Mouse (Mus musculus): ENCODE measurements around the gene Itga5. TPM values are rescaled to one million over a fixed set of nuclear protein-coding genes. Genes with fewer than 3 reads are reported as not detected.
A peak's percentile ranks its signal among the peaks of the same experiment; 100 is the strongest.

The Itga5 gene
- polyA plus RNA-seq, 1 experiment from 2014 or later: 12.9 TPM

- Histone ChIP-seq H3K4me1 (replicated peaks) (peaks cover 10% of the 10 kb centered on the region), H3K9me3 (replicated peaks) (no peaks in the 10 kb centered on the region), H3K27ac (no peak overlapping the region), H3K4me3 (replicated peaks) (no peak overlapping the region), H3K4me2 (no peak overlapping the region), H3K36me3 (no peaks in the 10 kb centered on the region), H3K9ac (no peak overlapping the region), H3K27me3 (no peaks in the 10 kb centered on the region)
- DNase-seq (no peak), ATAC-seq (ENCODE audit: low read depth) (no peak)
- WGBS (ENCODE audit: insufficient replicate concordance): 67% methylated on average over 8 of the region's 8 CpGs
These were observed 10.3 kb upstream of the Itga5 start for GRCm38 (mm10) chr15:103376837-103377269.

- Histone ChIP-seq H3K4me2 (no peak overlapping the region), H3K4me1 (replicated peaks) (peaks cover 15% of the 10 kb centered on the region), H3K9ac (no peak overlapping the region), H3K27me3 (no peaks in the 10 kb centered on the region), H3K9me3 (replicated peaks) (no peaks in the 10 kb centered on the region), H3K36me3 (no peaks in the 10 kb centered on the region), H3K27ac (no peak overlapping the region), H3K4me3 (replicated peaks) (no peak overlapping the region)
- DNase-seq: no peak
- no peak for ATAC-seq (ENCODE audit: low read depth)
- WGBS (ENCODE audit: insufficient replicate concordance): 59% methylated on average over 4 of the region's 4 CpGs
These were observed 8.7 kb upstream of the Itga5 start for GRCm38 (mm10) chr15:103375112-103375800.

GRCm38 (mm10) chr15:103372461-103372860 lies 5.9 kb upstream of the Itga5 start:
- no peak overlapping the region for H3K4me2 ChIP-seq
- H3K4me1 ChIP-seq (replicated peaks): peaks cover 10% of the 10 kb centered on the region; the same call in 1 of the 2 replicates
- no peak overlapping the region for H3K4me3 ChIP-seq (replicated peaks)
- no peaks in the 10 kb centered on the region for H3K9me3 ChIP-seq (replicated peaks)
- no peaks in the 10 kb centered on the region for H3K36me3 ChIP-seq
- H3K27me3 ChIP-seq: 0 out of 2 replicates have a peak, but pooled peaks cover 5% of the 10 kb centered on the region
- ATAC-seq (ENCODE audit: low read depth) (no peak), DNase-seq (no peak)
- no peak overlapping the region for H3K9ac ChIP-seq
- no peak overlapping the region for H3K27ac ChIP-seq

- H3K9ac ChIP-seq: no peak overlapping the region
- H3K4me2 ChIP-seq: no peak overlapping the region
- H3K4me3 ChIP-seq (replicated peaks): no peak overlapping the region
- no peaks in the 10 kb centered on the region for H3K36me3 ChIP-seq
- 75% methylated on average over 1 of the region's 1 CpGs for WGBS (ENCODE audit: insufficient replicate concordance)
- no peak overlapping the region for H3K27ac ChIP-seq
- no peaks in the 10 kb centered on the region for H3K9me3 ChIP-seq (replicated peaks)
- ATAC-seq (ENCODE audit: low read depth) (no peak), DNase-seq (no peak)
- peaks cover 11% of the 10 kb centered on the region; the same call in 1 of the 2 replicates for H3K27me3 ChIP-seq
- H3K4me1 ChIP-seq (replicated peaks): peaks cover 17% of the 10 kb centered on the region
These were observed 5.2 kb upstream of the Itga5 start for GRCm38 (mm10) chr15:103371741-103372140.

- 18% methylated on average over 2 of the region's 2 CpGs for WGBS (ENCODE audit: insufficient replicate concordance)
- Histone ChIP-seq H3K4me2 (no peak overlapping the region), H3K9ac (no peak overlapping the region), H3K27ac (no peak overlapping the region), H3K4me3 (replicated peaks) (no peak overlapping the region), H3K9me3 (replicated peaks) (no peaks in the 10 kb centered on the region), H3K27me3 (peaks cover 17% of the 10 kb centered on the region; the same call in 1 of the 2 replicates), H3K4me1 (replicated peaks) (peaks cover 20% of the 10 kb centered on the region), H3K36me3 (no peaks in the 10 kb centered on the region)
- DNase-seq (no peak), ATAC-seq (ENCODE audit: low read depth) (no peak)
These were observed 4.6 kb upstream of the Itga5 start for GRCm38 (mm10) chr15:103371208-103371607.

GRCm38 (mm10) chr15:103370462-103370861 lies 3.9 kb upstream of the Itga5 start:
- ATAC-seq (ENCODE audit: low read depth) (no peak), DNase-seq (no peak)
- no peak overlapping the region for H3K4me3 ChIP-seq (replicated peaks)
- H3K4me1 ChIP-seq (replicated peaks): peaks cover 28% of the 10 kb centered on the region
- peaks cover 20% of the 10 kb centered on the region; the same call in 1 of the 2 replicates for H3K27me3 ChIP-seq
- no peaks in the 10 kb centered on the region for H3K36me3 ChIP-seq
- 9% methylated on average over 4 of the region's 4 CpGs for WGBS (ENCODE audit: insufficient replicate concordance)
- no peaks in the 10 kb centered on the region for H3K9me3 ChIP-seq (replicated peaks)
- no peak overlapping the region for H3K27ac ChIP-seq
- no peak overlapping the region for H3K9ac ChIP-seq
- no peak overlapping the region for H3K4me2 ChIP-seq

GRCm38 (mm10) chr15:103369123-103369522 lies 2.6 kb upstream of the Itga5 start:
- DNase-seq (no peak), ATAC-seq (ENCODE audit: low read depth) (no peak)
- Histone ChIP-seq H3K27me3 (peaks cover 20% of the 10 kb centered on the region; the same call in 1 of the 2 replicates), H3K27ac (no peak overlapping the region), H3K36me3 (no peaks in the 10 kb centered on the region), H3K4me1 (replicated peaks) (peaks cover 41% of the 10 kb centered on the region), H3K9me3 (replicated peaks) (no peaks in the 10 kb centered on the region), H3K4me2 (no peak overlapping the region), H3K4me3 (replicated peaks) (no peak overlapping the region), H3K9ac (no peak overlapping the region)
- WGBS (ENCODE audit: insufficient replicate concordance): 60% methylated on average over 1 of the region's 1 CpGs

DNA sequence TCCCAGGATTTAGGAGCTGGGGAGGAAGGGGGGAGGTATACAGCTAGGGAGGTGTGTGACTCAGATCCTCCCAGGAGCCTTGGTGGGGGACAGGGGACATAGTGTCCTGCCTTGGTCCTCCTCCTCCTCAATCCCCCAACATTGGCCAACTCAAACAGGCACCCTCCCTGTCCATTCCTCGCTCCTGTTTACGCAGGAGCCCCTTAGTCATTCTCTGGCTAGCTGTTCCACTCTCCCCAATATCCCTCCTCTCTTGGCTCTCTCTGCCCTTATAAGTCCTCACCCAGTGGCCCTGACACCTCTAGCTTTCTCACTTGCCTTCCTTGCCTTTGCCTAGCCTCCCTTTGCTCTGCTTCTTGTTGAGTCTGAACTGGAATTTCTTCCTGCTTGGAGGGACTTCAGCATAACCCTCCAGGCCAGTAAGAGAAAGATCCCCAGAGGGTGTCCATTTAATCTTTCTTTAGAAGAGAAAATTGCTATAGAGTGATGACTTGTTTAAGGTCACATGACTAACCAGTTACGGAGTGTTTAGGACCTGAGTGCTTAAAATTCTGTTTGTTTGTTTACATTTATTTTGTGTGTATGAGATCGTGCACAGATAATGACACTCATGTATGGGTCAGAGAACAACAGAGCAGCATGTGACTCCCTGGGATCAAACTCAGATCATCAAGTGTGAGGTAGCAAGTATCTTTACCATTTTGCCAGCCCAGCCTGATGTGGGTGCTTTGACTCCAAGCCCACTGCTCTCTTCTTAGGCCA lies 1.8 kb upstream of the Itga5 start:
- peaks cover 49% of the 10 kb centered on the region for H3K4me1 ChIP-seq (replicated peaks)
- no peak for DNase-seq
- no peak for ATAC-seq (ENCODE audit: low read depth)
- H3K27me3 ChIP-seq: peaks cover 20% of the 10 kb centered on the region; the same call in 1 of the 2 replicates
- H3K9me3 ChIP-seq (replicated peaks): no peaks in the 10 kb centered on the region
- no peak overlapping the region for H3K4me2 ChIP-seq
- no peaks in the 10 kb centered on the region for H3K36me3 ChIP-seq
- no peak overlapping the region for H3K27ac ChIP-seq
- WGBS (ENCODE audit: insufficient replicate concordance): 77% methylated on average over 4 of the region's 4 CpGs
- no peak overlapping the region for H3K4me3 ChIP-seq (replicated peaks)
- H3K9ac ChIP-seq: no peak overlapping the region

DNA sequence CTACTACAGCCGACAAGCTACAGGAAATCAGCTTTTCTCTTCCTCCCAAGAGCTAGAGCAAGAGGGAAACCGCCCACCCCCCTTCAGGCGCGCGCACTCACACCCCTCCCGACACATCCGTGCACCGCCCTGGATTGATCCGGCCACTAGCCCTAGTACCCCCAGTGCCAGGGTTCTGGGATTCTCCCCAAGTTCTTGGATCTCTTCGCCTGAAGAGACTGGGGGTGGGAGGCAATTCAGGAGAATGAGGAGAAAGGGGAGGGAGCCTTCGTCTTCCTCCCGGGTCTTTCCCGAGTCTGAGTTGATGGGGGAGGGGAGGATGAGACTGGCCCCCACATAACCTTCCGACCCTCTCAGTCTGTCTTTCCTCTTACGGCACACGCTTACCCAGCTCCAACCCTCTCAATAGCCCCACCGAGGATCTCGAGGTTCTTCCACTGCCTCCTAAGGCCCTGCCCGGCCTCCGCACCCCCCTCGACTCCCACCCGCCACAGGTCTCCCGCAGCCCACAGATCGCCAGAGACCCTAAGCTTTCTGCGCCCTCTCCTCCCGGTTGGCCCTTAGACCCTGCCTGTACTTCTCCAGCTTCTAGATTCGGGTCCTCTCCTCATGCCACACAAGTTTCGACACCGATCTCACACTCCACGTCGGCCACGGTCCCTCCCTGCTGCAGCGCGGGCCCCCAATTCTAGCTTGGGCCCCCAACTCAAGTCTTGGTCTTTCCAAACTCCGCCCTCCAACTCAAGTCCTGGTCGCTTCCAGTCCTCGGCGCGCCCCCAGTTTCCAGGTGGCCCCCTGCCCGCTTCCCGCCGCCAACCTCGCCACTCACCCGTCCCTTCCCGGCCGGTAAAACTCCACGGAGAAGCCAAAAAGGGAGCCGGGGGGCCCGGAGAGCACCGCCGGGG lies 840 bp downstream of the Itga5 start:
- peak overlapping the region; percentile 85 for H3K27ac ChIP-seq
- H3K9me3 ChIP-seq (replicated peaks): no peaks in the 10 kb centered on the region
- H3K4me2 ChIP-seq: peak overlapping the region; percentile 92
- DNase-seq: no peak
- peak; percentile 42; the same call in 1 of the 2 replicates for ATAC-seq (ENCODE audit: low read depth)
- no peaks in the 10 kb centered on the region for H3K36me3 ChIP-seq
- peaks cover 71% of the 10 kb centered on the region for H3K4me1 ChIP-seq (replicated peaks)
- H3K4me3 ChIP-seq (replicated peaks): peak overlapping the region; percentile 75
- peaks cover 20% of the 10 kb centered on the region; the same call in 1 of the 2 replicates for H3K27me3 ChIP-seq
- WGBS (ENCODE audit: insufficient replicate concordance): 1% methylated on average over 51 of the region's 51 CpGs
- peak overlapping the region; percentile 88 for H3K9ac ChIP-seq

- Histone ChIP-seq H3K4me2 (peak overlapping the region; percentile 92), H3K36me3 (no peaks in the 10 kb centered on the region), H3K9me3 (replicated peaks) (no peaks in the 10 kb centered on the region), H3K4me1 (replicated peaks) (peaks cover 72% of the 10 kb centered on the region), H3K9ac (peak overlapping the region; percentile 88), H3K27ac (peak overlapping the region; percentile 85), H3K27me3 (peaks cover 20% of the 10 kb centered on the region; the same call in 1 of the 2 replicates), H3K4me3 (replicated peaks) (peak overlapping the region; percentile 75)
- ATAC-seq (ENCODE audit: low read depth) (peak; percentile 8; the same call in 1 of the 2 replicates), DNase-seq (no peak)
- 4% methylated on average over 4 of the region's 4 CpGs for WGBS (ENCODE audit: insufficient replicate concordance)
These were observed 1.8 kb downstream of the Itga5 start for GRCm38 (mm10) chr15:103364761-103365160.

- Histone ChIP-seq H3K9ac (no peak overlapping the region), H3K4me2 (peak overlapping the region; percentile 92), H3K9me3 (replicated peaks) (no peaks in the 10 kb centered on the region), H3K27ac (peak overlapping the region; percentile 74), H3K4me1 (replicated peaks) (peaks cover 81% of the 10 kb centered on the region), H3K4me3 (replicated peaks) (peak overlapping the region; percentile 75; the same call in 1 of the 2 replicates), H3K27me3 (peaks cover 20% of the 10 kb centered on the region; the same call in 1 of the 2 replicates), H3K36me3 (no peaks in the 10 kb centered on the region)
- 38% methylated on average over 1 of the region's 1 CpGs for WGBS (ENCODE audit: insufficient replicate concordance)
- no peak for DNase-seq
- ATAC-seq (ENCODE audit: low read depth): no peak
These were observed 2.8 kb downstream of the Itga5 start for GRCm38 (mm10) chr15:103363809-103364208.
